In genomic region chr10:95682091-95682740, GRCm38 (mm10) we compare ENCODE assay signal across 32 mouse cellular contexts. TPM values are rescaled to one million over a fixed set of nuclear protein-coding genes. Genes with fewer than 3 reads are reported as not detected.
"Had no signal": no experiment of that assay in that cellular context is flagged by ENCODE, and none has a peak within 500 bp of the region (broad histone marks: within the 10 kb centered on the region; RNA-seq: fewer than 3 reads in every experiment).

No protein-coding gene starts in this region.

- DNase-seq: gastrocnemius, adult 2 months; gastrocnemius, postnatal 10 days; gastrocnemius, postnatal 25 days; heart, adult 2 months; heart, postnatal 14 days; heart, postnatal 4 days; liver, embryonic 13.5 days; lung, adult 2 months had no signal

- H3K27me3 ChIP-seq: heart, embryonic 13.5 days; heart, embryonic 15.5 days; hindbrain, embryonic 12.5 days; intestine, embryonic 15.5 days; limb, embryonic 12.5 days had no signal

- H3K9me3 ChIP-seq: heart, embryonic 13.5 days; heart, embryonic 15.5 days; hindbrain, embryonic 10.5 days; hindbrain, embryonic 12.5 days; intestine, embryonic 15.5 days; limb, embryonic 10.5 days; limb, embryonic 12.5 days; liver, embryonic 13.5 days; liver, embryonic 15.5 days had no signal

- ATAC-seq: forebrain, embryonic 16.5 days; hindbrain, embryonic 16.5 days; inflammation-experienced regulatory T-cells, adult 6 months; intestine, embryonic 15.5 days had no signal

- H3K9ac ChIP-seq: heart, embryonic 13.5 days; heart, embryonic 15.5 days; hindbrain, embryonic 12.5 days; hindbrain, embryonic 14.5 days; intestine, embryonic 15.5 days; limb, embryonic 12.5 days; liver, embryonic 13.5 days; liver, embryonic 15.5 days had no signal

- H3K4me3 ChIP-seq: heart, adult 2 months; hindbrain, embryonic 10.5 days; hindbrain, embryonic 12.5 days; intestine, embryonic 15.5 days; layer of hippocampus, adult 2 months; left cerebral cortex, adult 2 months; limb, embryonic 10.5 days; limb, embryonic 12.5 days; liver, embryonic 13.5 days; liver, embryonic 15.5 days had no signal

- H3K36me3 ChIP-seq: heart, embryonic 13.5 days; heart, embryonic 15.5 days; hindbrain, embryonic 10.5 days; hindbrain, embryonic 12.5 days; intestine, embryonic 15.5 days; limb, embryonic 10.5 days; limb, embryonic 12.5 days; liver, embryonic 13.5 days; liver, embryonic 15.5 days had no signal

- H3K4me2 ChIP-seq: hindbrain, embryonic 12.5 days; hindbrain, embryonic 14.5 days; intestine, embryonic 15.5 days; limb, embryonic 12.5 days; liver, embryonic 13.5 days had no signal

- H3K27ac ChIP-seq: heart, adult 2 months; heart, embryonic 13.5 days; heart, embryonic 15.5 days; hindbrain, embryonic 10.5 days; hindbrain, embryonic 12.5 days; hindbrain, embryonic 14.5 days; intestine, embryonic 15.5 days; kidney, postnatal 0 days; layer of hippocampus, adult 2 months; left cerebral cortex, adult 2 months; limb, embryonic 10.5 days; limb, embryonic 12.5 days; liver, embryonic 13.5 days had no signal

RNA-seq across cellular contexts. Expression of gene Anapc15-ps, which starts 9.0 kb away (rescaled TPM):
- total RNA-seq: gastrocnemius, adult 2 months; gastrocnemius, postnatal 10 days; gastrocnemius, postnatal 25 days; gastrocnemius, postnatal 4 days; heart, adult 2 months; heart, postnatal 14 days; heart, postnatal 4 days; layer of hippocampus, adult 2 months; layer of hippocampus, postnatal 10 days; layer of hippocampus, postnatal 25 days; left cerebral cortex, adult 2 months; left cerebral cortex, postnatal 14 days; left cerebral cortex, postnatal 36 days had no signal
- polyA plus RNA-seq: forebrain, embryonic 16.5 days; heart, adult 2 months; heart, embryonic 13.5 days; heart, embryonic 15.5 days; heart, postnatal 0 days; hindbrain, embryonic 10.5 days; hindbrain, embryonic 12.5 days; hindbrain, embryonic 14.5 days; inflammation-experienced regulatory T-cells, adult 6 months; intestine, embryonic 15.5 days; intestine, postnatal 0 days; kidney, embryonic 14.5 days; kidney, postnatal 0 days; limb, embryonic 10.5 days; limb, embryonic 12.5 days; limb, embryonic 14.5 days; liver, embryonic 13.5 days; liver, embryonic 15.5 days; lung, adult 2 months had no signal
